Mouse (Mus musculus) liver, adult 2 months (tissue): ENCODE data around the gene Kif19a. TPM values are rescaled to one million over a fixed set of nuclear protein-coding genes. Genes with fewer than 3 reads are reported as not detected.
A peak's percentile ranks its signal among the peaks of the same experiment; 100 is the strongest.

Experiments
- DNase-seq: peaks from one replicate; pipeline ENCODE4 v3.0.0-alpha.2; 2011; ENCODE audit warnings: low read depth, low spot score; ENCODE audit errors: extremely low read depth
- H3K27ac ChIP-seq: fragments of 200-500 bp; replicated peaks from 2 replicates; pipeline ENCODE4 v1.5.1; 2012; ENCODE audit warnings: low read depth, mild to moderate bottlenecking, control low read depth, inconsistent platforms, low read length; ENCODE audit not compliant: insufficient read depth
- H3K27me3 ChIP-seq: fragments of 200-500 bp; 2 replicates; pipeline ENCODE4 v1.6.1; 2012; ENCODE audit warnings: mild to moderate bottlenecking, moderate library complexity, low read length, inconsistent platforms; ENCODE audit not compliant: control insufficient read depth, insufficient read depth
- H3K36me3 ChIP-seq: fragments of 200-500 bp; 2 replicates; pipeline ENCODE4 v1.6.1; 2012; ENCODE audit warnings: low read length, inconsistent platforms; ENCODE audit not compliant: control insufficient read depth, insufficient read depth
- H3K4me1 ChIP-seq: fragments of 200-500 bp; 2 replicates; pipeline ENCODE4 v1.6.1; 2011; ENCODE audit warnings: low read length; ENCODE audit not compliant: control insufficient read depth, insufficient read depth
- H3K4me3 ChIP-seq: fragments of 200-500 bp; 2 replicates; pipeline ENCODE4 v1.5.1; 2011; ENCODE audit warnings: low read depth, mild to moderate bottlenecking, control low read depth, low read length, moderate library complexity; ENCODE audit not compliant: insufficient read depth
- H3K79me2 ChIP-seq: fragments of 200-500 bp; 2 replicates; pipeline ENCODE4 v1.6.1; 2012; ENCODE audit warnings: inconsistent platforms, mild to moderate bottlenecking, low read length, moderate library complexity; ENCODE audit not compliant: control insufficient read depth, insufficient read depth
- H3K9ac ChIP-seq: fragments of 200-500 bp; 2 replicates; pipeline ENCODE4 v1.6.1; 2012; ENCODE audit warnings: low read depth, mild to moderate bottlenecking, control low read depth, inconsistent platforms, low read length
- CTCF ChIP-seq: fragments of 200-500 bp; IDR thresholded peaks from 2 replicates; pipeline ENCODE4 v1.5.1; 2011; ENCODE audit warnings: low read depth, low read length, control low read depth
- POLR2A ChIP-seq: fragments of 200-500 bp; IDR thresholded peaks from 2 replicates; pipeline ENCODE4 v1.6.1; 2011; ENCODE audit warnings: low read length, control low read depth; ENCODE audit not compliant: insufficient read depth; ENCODE audit errors: extremely low read depth
- WGBS: fragments of 180-500 bp; shearing (Covaris S2); methylation state at CpG from one replicate; pipeline ENCODE4 v1.1.7; 2018; 5-methylcytosine and 5-hydroxymethylcytosine counted together
- polyA plus RNA-seq: library from polyadenylated mRNA; depleted of rRNA; stranded (reverse); fragments of >200 nt; gene quantifications from 2 replicates; pipeline ENCODE4 v1.2.3, GENCODE M21; 2012
- total RNA-seq: library from RNA; depleted of rRNA; stranded (reverse); fragments of >200 nt; gene quantifications from 2 replicates; pipeline ENCODE4 v1.2.3, GENCODE M21; 2014

The Kif19a gene
- total and polyA plus RNA-seq, 2 experiments = 0.24 to 0.37 TPM

DNA sequence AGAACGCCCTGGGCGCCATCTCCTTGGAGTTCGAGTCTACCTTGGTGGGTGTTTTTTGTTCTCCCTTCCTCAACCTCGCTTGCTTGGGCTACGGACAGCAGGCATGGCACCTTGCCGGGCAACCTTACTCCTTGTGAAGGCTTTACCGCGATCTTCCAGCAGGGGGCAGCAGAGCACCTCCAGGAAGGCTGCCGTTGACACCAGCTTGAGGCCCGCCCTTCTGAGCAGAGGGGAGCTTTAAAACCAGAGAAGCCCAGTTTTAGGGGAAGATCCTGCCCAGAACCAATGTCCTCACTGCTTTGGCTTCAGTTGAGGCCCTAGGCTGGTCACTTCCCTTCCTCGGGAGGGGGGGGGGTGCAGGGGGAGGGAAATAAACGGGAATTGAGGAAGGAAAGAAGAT, 20.1 kb upstream of the Kif19a start:
- 4% methylated on average over 12 of the region's 12 CpGs for WGBS
- no peak overlapping the region for H3K27ac ChIP-seq
- peak; percentile 44 for DNase-seq
- H3K79me2 ChIP-seq = no peaks in the 10 kb centered on the region
- H3K4me1 ChIP-seq = no peaks in the 10 kb centered on the region
- no peak overlapping the region for H3K4me3 ChIP-seq
- peak; percentile 99 for TF ChIP-seq CTCF
- no peak for TF ChIP-seq POLR2A
- H3K36me3 ChIP-seq = no peaks in the 10 kb centered on the region
- no peaks in the 10 kb centered on the region for H3K27me3 ChIP-seq
- peak overlapping the region; percentile 27; the same call in 1 of the 2 replicates for H3K9ac ChIP-seq

DNA sequence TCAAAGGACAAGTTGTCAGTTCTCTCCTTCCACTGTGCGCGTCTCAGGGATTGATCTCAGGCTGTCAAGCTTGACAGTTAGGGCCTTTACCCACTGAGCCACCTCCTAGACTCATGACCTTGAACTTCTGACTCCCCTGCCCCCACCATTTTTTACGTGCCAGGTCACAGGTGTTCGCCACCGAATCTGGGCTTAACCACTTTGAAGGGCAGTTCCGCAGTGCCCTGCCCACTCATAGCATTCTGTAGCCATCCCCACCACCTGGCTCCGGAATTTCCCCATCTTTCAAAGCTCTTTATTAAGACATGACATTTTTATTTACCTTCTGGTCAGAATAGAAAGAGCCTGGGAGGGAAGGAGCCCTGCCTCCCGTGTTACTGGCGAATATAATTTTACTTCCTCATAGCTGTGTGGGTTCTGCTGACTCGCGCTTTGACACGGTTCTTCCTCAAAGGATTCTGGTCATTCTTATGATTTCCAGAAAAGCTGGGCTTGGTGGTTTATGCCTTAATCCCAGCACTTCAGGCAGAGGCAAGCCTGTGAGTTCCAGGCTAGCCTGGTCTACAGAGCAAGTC, 17.5 kb upstream of the Kif19a start:
- 77% methylated on average over 12 of the region's 12 CpGs for WGBS
- peak; percentile 15 for DNase-seq

DNA sequence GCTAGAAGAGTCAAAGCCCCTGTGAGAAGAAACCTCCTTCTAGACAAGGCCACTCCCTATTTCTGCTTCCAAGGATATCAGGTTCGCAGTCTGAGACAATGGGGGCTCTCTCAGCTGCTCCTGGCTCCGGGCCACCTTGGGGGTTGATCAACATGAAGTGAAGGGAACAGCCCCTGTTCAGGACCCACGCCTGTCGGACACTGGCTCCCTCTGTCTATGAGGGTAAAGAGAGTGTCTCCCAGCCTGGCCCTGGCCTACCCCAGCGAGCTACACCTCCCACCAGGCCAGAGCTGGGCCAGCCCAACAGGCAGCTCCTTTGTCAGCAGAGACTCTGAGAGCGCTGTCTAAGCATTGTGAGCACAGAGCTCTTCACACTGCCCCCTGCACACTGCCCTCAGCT, 4.7 kb downstream of the Kif19a start:
- Histone ChIP-seq H3K4me3 (no peak overlapping the region), H3K27me3 (0 out of 2 replicates have a peak, but pooled peaks cover 2% of the 10 kb centered on the region), H3K4me1 (peaks cover 3% of the 10 kb centered on the region; the same call in 1 of the 2 replicates), H3K27ac (no peak overlapping the region), H3K36me3 (no peaks in the 10 kb centered on the region), H3K79me2 (no peaks in the 10 kb centered on the region), H3K9ac (no peak overlapping the region)
- TF ChIP-seq POLR2A = no peak
- no peak for TF ChIP-seq CTCF
- no peak for DNase-seq
- 79% methylated on average over 6 of the region's 6 CpGs for WGBS

More for the DNA sequence above, 17.5 kb upstream of the Kif19a start:
- Histone ChIP-seq H3K4me3 (no peak overlapping the region), H3K27me3 (no peaks in the 10 kb centered on the region), H3K36me3 (no peaks in the 10 kb centered on the region), H3K79me2 (no peaks in the 10 kb centered on the region), H3K4me1 (no peaks in the 10 kb centered on the region), H3K9ac (no peak overlapping the region), H3K27ac (no peak overlapping the region)
- no peak for TF ChIP-seq POLR2A
- no peak for TF ChIP-seq CTCF

DNA sequence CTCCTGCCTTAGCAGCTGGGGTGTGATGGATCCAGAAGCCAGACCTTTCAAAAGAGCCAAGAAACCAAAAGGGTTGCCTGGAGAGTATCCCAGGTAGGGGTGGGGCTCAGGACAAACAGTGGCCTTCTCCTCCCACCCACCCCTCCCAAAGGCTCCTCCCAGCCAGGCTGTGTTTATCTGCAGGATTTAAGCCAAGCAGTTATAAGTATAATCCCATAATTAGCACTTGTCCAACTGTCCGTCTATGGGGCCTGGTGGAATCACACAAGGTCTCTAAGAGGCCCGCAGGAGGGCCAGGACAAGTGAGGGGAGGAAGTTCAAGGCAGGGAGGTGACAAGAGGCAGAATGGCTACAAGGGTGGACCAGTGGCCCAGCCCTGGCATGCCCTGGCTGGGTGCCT, 6.7 kb downstream of the Kif19a start:
- Histone ChIP-seq H3K4me1 (no peaks in the 10 kb centered on the region), H3K4me3 (no peak overlapping the region), H3K79me2 (no peaks in the 10 kb centered on the region), H3K9ac (no peak overlapping the region), H3K27me3 (no peaks in the 10 kb centered on the region), H3K27ac (no peak overlapping the region), H3K36me3 (no peaks in the 10 kb centered on the region)
- no peak for DNase-seq
- TF ChIP-seq CTCF (no peak), POLR2A (no peak)
- WGBS = 86% methylated on average over 2 of the region's 2 CpGs

DNA sequence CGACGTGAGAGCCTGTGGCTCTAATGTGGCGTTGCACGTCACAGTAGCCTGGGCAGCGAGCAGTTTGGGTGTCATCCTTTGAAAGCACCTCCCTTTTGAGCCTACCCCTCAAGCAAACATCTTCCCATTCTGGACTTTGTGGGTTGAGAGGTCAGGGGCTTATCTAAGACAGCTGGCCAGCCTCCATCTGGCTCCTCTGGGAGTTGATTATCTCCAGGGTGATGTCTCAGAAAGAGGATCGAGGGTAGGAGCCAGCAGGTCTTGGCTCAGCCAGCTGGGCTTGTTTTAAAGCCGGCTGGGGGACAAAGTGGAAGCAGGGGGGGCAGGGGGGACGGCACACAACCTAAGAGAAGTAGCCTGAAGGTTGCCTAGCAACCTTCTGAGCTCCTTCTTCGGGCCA, 14.9 kb downstream of the Kif19a start:
- no peak overlapping the region for H3K27ac ChIP-seq
- no peak for DNase-seq
- H3K4me3 ChIP-seq = no peak overlapping the region
- H3K36me3 ChIP-seq = no peaks in the 10 kb centered on the region
- H3K9ac ChIP-seq = no peak overlapping the region
- H3K4me1 ChIP-seq = no peaks in the 10 kb centered on the region
- 42% methylated on average over 9 of the region's 9 CpGs for WGBS
- no peaks in the 10 kb centered on the region for H3K79me2 ChIP-seq
- no peaks in the 10 kb centered on the region for H3K27me3 ChIP-seq
- TF ChIP-seq POLR2A (no peak), CTCF (no peak)

DNA sequence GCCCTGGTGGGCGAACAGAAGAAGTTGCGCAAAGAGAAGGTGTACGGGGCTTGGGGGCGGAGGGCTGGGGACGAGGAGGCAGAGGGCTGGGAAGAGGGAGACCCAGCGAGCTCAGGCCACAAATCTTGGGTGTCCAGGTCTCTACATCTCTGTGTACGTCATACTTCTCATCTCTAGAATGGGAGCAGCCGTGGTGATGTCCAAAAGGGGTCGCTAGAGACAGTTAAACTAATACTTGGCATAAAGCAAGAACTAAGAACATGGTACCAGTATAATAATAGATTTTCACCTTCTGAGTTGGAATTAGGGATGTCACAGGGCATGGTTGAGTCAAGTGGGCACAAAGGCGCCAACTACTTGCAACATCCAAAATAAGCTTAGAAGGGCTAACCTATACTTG, 20.7 kb downstream of the Kif19a start:
- no peak overlapping the region for H3K9ac ChIP-seq
- no peaks in the 10 kb centered on the region for H3K79me2 ChIP-seq
- no peak overlapping the region for H3K4me3 ChIP-seq
- WGBS = 50% methylated on average over 10 of the region's 10 CpGs
- H3K27me3 ChIP-seq = peaks cover 17% of the 10 kb centered on the region
- no peak for DNase-seq
- no peak overlapping the region for H3K27ac ChIP-seq
- TF ChIP-seq CTCF (no peak), POLR2A (no peak)
- no peaks in the 10 kb centered on the region for H3K36me3 ChIP-seq
- no peaks in the 10 kb centered on the region; the same call in 1 of the 2 replicates for H3K4me1 ChIP-seq
